Mouse (Mus musculus) cerebellum, adult 2 months (tissue): ENCODE data around the gene Arl6. TPM values are rescaled to one million over a fixed set of nuclear protein-coding genes. Genes with fewer than 3 reads are reported as not detected.

Experiments used
- DNase-seq, 2 experiments: peaks; one replicate each; pipeline ENCODE4 v3.0.0; 2021
- H3K27ac ChIP-seq: fragments of 200-500 bp; 2 replicates; pipeline ENCODE4 v1.5.1; 2012; ENCODE audit warnings: low read length, control low read depth, inconsistent platforms; ENCODE audit not compliant: insufficient read depth
- H3K27me3 ChIP-seq: fragments of 200-500 bp; 2 replicates; pipeline ENCODE4 v1.6.1; 2012; ENCODE audit warnings: inconsistent platforms, mild to moderate bottlenecking, low read length, moderate library complexity; ENCODE audit not compliant: control insufficient read depth, insufficient read depth
- H3K4me1 ChIP-seq: fragments of 200-500 bp; 2 replicates; pipeline ENCODE4 v1.6.1; 2011; ENCODE audit warnings: low read length; ENCODE audit not compliant: control insufficient read depth, insufficient read depth
- H3K4me3 ChIP-seq: fragments of 200-500 bp; replicated peaks from 2 replicates; pipeline ENCODE3; 2011; ENCODE audit warnings: mild to moderate bottlenecking, low read depth, low read length, control low read depth; ENCODE audit not compliant: insufficient read depth
- CTCF ChIP-seq: fragments of 200-500 bp; IDR thresholded peaks from 2 replicates; pipeline ENCODE4 v1.5.1; 2011; ENCODE audit warnings: low read depth, mild to moderate bottlenecking, control low read depth, low read length, moderate library complexity, borderline replicate concordance; ENCODE audit not compliant: insufficient read depth
- POLR2A ChIP-seq: fragments of 200-500 bp; IDR thresholded peaks from 2 replicates; pipeline ENCODE4 v1.6.1; 2011; ENCODE audit warnings: low read length, control low read depth, borderline replicate concordance; ENCODE audit not compliant: insufficient read depth
- WGBS: fragments of 180-500 bp; shearing (Covaris S2); methylation state at CpG from one replicate; pipeline ENCODE4 v1.1.7; 2018; 5-methylcytosine and 5-hydroxymethylcytosine counted together
- polyA plus RNA-seq: library from polyadenylated mRNA; depleted of rRNA; stranded (reverse); fragments of >200 nt; gene quantifications from 2 replicates; pipeline ENCODE4 v1.2.3, GENCODE M21; 2012; rRNA removed

Arl6 gene
- polyA plus RNA-seq, 1 experiment, result 25.0 TPM

GRCm38 (mm10) chr16:59566437-59566836 lies 72.8 kb downstream of the Arl6 start:
- H3K27ac ChIP-seq, result no peak overlapping the region
- 49% methylated on average over 4 of the region's 4 CpGs for WGBS
- TF ChIP-seq CTCF, result no peak
- no peak for TF ChIP-seq POLR2A
- H3K4me1 ChIP-seq, result no peaks in the 10 kb centered on the region
- no peak overlapping the region for H3K4me3 ChIP-seq
- H3K27me3 ChIP-seq, result no peaks in the 10 kb centered on the region
- no peak for DNase-seq

GRCm38 (mm10) chr16:59565631-59566030 lies 73.6 kb downstream of the Arl6 start:
- no peak for TF ChIP-seq CTCF
- TF ChIP-seq POLR2A, result no peak
- Histone ChIP-seq H3K27ac (no peak overlapping the region), H3K4me3 (no peak overlapping the region), H3K27me3 (no peaks in the 10 kb centered on the region), H3K4me1 (no peaks in the 10 kb centered on the region)
- WGBS, result 43% methylated on average over 2 of the region's 2 CpGs
- DNase-seq, result no peak

- no peak for DNase-seq
- no peaks in the 10 kb centered on the region for H3K4me1 ChIP-seq
- WGBS, result 84% methylated on average over 5 of the region's 5 CpGs
- no peaks in the 10 kb centered on the region for H3K27me3 ChIP-seq
- no peak overlapping the region for H3K4me3 ChIP-seq
- H3K27ac ChIP-seq, result no peak overlapping the region
- no peak for TF ChIP-seq POLR2A
- TF ChIP-seq CTCF, result no peak
Measured at GRCm38 (mm10) chr16:59564025-59564424, 75.2 kb downstream of the Arl6 start.

Other genes starting within 250 kb of the Arl6 start
- 0.02 TPM in 1 of 2 replicates, not detected in the other for gene Gabrr3, start 232.1 kb downstream of the Arl6 start, polyA plus RNA-seq
- gene Riox2, start 167.6 kb downstream of the Arl6 start, polyA plus RNA-seq, result 5.2 and 5.5 TPM in 2 replicates
- gene Crybg3, start 38.4 kb downstream of the Arl6 start, polyA plus RNA-seq, result 4.8 and 5.7 TPM in 2 replicates